Mouse (Mus musculus): ENCODE data around the gene Gm10406.
"Not testable (repeated sequence)": the region's sequence is repeated elsewhere in the genome, so short reads cannot be mapped to it uniquely, and the experiment has no call there.

- not testable (repeated sequence) for TF ChIP-seq CTCF, EP300 (IDR thresholded peaks at IDR 0.05; ENCODE audit: low read depth)
Observed at GRCm38 (mm10) chr14:6973718-6974117, 53.5 kb downstream of the Gm10406 start, which contains the start of gene Gm6356.

Measured in heart, postnatal 0 days (tissue).